Mouse (Mus musculus): Measurements from ENCODE around the gene Mcm3ap. TPM values are rescaled to one million over a fixed set of nuclear protein-coding genes. Genes with fewer than 3 reads are reported as not detected.

The Mcm3ap gene
- polyA plus RNA-seq, 1 experiment = 33.6 TPM

DNA sequence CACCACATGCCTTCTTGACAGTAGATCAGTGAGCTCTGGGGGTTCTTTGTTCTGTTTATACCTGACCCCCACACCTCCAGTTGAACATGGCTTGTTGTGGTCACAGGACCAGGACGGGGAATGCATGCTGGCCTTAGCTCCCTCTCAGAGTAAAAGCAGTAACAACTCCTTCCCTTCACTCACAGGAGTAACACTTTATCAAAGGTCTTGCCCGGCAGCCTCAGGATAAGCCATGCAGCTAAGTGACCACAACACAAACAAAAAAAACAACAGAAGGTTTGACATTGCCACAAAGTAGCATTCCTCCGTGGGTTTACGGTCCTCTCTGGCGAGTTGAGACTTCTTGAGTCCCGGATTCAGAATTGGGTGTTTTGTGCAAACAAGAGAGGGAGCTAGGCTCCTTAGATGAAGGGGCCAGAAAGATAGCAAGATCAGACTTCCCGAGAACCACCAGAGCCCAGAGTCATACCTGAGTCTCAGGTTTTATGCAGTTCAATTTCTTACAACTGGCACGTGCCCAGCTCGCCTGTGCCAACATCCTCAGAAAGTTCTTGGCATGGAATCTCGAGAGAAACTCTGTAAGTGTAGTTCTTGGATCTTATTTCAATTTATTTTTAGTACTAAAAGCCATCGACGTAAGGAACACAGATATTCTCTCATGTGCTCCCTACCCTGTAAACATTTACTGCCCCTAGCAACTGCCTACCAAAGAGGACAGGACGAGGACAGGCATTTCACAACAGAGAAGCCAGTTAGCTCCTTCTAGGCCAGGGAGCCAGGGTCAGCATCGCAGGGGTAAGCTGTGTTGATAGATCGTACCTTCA, 21.1 kb upstream of the Mcm3ap start:
- Histone ChIP-seq H3K36me3 (replicated peaks; ENCODE audit: low read length) (no peaks in the 10 kb centered on the region), H3K4me1 (peaks cover 56% of the 10 kb centered on the region), H3K27me3 (replicated peaks) (peaks cover 4% of the 10 kb centered on the region), H3K9me3 (no peaks in the 10 kb centered on the region), H3K4me3 (replicated peaks) (no peak overlapping the region)
- TF ChIP-seq GATA1 (IDR thresholded peaks at IDR 0.05; ENCODE audit: borderline replicate concordance, low read length) = no peak
- TF ChIP-seq FLI1 (IDR thresholded peaks at IDR 0.05; ENCODE audit: low read length) = no peak

DNA sequence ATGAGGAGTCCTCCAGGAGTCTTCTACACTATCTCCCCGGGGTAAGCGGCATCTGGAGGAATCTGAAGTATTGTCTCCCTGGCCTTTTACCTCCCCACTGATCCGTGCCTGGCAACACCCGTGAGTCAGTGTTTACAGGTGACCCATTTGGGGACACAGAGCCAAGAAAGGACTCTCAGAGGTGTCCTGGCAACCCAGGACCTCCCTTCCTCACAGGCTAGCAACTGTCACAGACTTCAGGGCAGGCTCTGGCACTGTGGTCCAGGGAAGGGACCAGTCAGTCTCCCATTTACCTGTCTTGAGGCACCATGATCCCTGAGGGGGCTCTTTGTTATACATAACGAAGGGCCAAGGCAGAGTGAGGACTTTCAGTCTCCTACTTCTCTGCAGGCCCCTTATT, 19.9 kb upstream of the Mcm3ap start, which contains the start of gene 2610028H24Rik:
Gene 2610028H24Rik (plus strand): TSS at position 231 of the 400 bp plus-strand sequence.
- TF ChIP-seq GATA1 (IDR thresholded peaks at IDR 0.05; ENCODE audit: borderline replicate concordance, low read length) = no peak
- no peak for TF ChIP-seq FLI1 (IDR thresholded peaks at IDR 0.05; ENCODE audit: low read length)
- Histone ChIP-seq H3K4me1 (peaks cover 46% of the 10 kb centered on the region), H3K27me3 (replicated peaks) (peaks cover 6% of the 10 kb centered on the region), H3K36me3 (replicated peaks; ENCODE audit: low read length) (no peaks in the 10 kb centered on the region), H3K4me3 (replicated peaks) (no peak within 1 kb of the TSS), H3K9me3 (no peaks in the 10 kb centered on the region)

GRCm38 (mm10) chr10:76455289-76455688, 13.4 kb upstream of the Mcm3ap start:
- 0 out of 2 replicates have a peak, but pooled peaks cover 5% of the 10 kb centered on the region for H3K4me1 ChIP-seq
- peaks cover 26% of the 10 kb centered on the region for H3K9me3 ChIP-seq
- H3K36me3 ChIP-seq (replicated peaks; ENCODE audit: low read length) = peaks cover 4% of the 10 kb centered on the region
- H3K4me3 ChIP-seq (replicated peaks) = no peak overlapping the region
- TF ChIP-seq FLI1 (IDR thresholded peaks at IDR 0.05; ENCODE audit: low read length) = no peak
- TF ChIP-seq GATA1 (IDR thresholded peaks at IDR 0.05; ENCODE audit: borderline replicate concordance, low read length) = no peak
- H3K27me3 ChIP-seq (replicated peaks) = peaks cover 10% of the 10 kb centered on the region

DNA sequence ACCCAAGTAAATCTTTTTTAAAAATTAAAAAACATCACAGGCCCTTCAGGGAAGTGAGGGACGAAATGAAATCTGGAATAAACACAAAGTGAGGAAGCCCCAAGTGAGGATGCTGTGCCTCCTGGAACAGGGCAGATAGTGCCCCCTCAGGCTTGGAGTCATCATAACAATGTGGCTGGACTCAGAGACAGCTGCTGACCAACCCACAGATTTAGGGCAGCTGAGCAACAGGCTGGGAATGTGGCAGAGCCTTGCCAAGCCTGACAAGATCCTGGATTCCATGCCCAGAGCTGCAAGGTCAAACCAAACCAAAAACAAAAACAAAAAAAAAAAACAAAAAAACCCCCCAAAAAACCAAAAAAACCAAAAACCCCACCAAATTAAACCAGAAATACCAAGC, 7.5 kb upstream of the Mcm3ap start:
- Histone ChIP-seq H3K4me1 (no peaks in the 10 kb centered on the region), H3K4me3 (replicated peaks) (no peak overlapping the region), H3K36me3 (replicated peaks; ENCODE audit: low read length) (peaks cover 47% of the 10 kb centered on the region), H3K9me3 (peaks cover 32% of the 10 kb centered on the region), H3K27me3 (replicated peaks) (peaks cover 4% of the 10 kb centered on the region)
- TF ChIP-seq FLI1 (IDR thresholded peaks at IDR 0.05; ENCODE audit: low read length) = no peak
- TF ChIP-seq GATA1 (IDR thresholded peaks at IDR 0.05; ENCODE audit: borderline replicate concordance, low read length) = no peak

GRCm38 (mm10) chr10:76462312-76462711, 6.4 kb upstream of the Mcm3ap start:
- TF ChIP-seq FLI1 (IDR thresholded peaks at IDR 0.05; ENCODE audit: low read length) (no peak), GATA1 (IDR thresholded peaks at IDR 0.05; ENCODE audit: borderline replicate concordance, low read length) (no peak)
- Histone ChIP-seq H3K4me1 (no peaks in the 10 kb centered on the region), H3K36me3 (replicated peaks; ENCODE audit: low read length) (peaks cover 52% of the 10 kb centered on the region), H3K27me3 (replicated peaks) (peaks cover 2% of the 10 kb centered on the region), H3K9me3 (peaks cover 32% of the 10 kb centered on the region), H3K4me3 (replicated peaks) (no peak overlapping the region)

DNA sequence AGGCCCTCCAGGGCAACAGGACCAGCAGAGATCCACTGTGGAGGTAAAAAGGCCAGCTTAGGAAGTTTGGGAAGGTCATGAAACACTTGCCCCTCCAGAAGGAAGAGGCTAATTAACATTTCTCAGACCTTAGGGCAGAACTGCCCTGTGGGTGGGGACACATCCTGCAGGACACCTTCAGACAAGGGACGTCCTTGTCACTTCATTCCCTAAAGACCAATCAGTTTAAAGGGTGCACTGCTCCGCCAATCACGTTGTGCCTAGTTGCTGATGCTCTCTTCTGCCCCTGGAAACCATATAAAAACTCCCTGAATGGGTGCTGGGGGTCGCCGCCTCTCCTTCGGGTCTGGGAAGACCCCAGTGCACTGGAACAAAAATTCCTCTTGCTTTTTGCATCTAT, 6.0 kb upstream of the Mcm3ap start:
- H3K36me3 ChIP-seq (replicated peaks; ENCODE audit: low read length) = peaks cover 52% of the 10 kb centered on the region
- H3K27me3 ChIP-seq (replicated peaks) = peaks cover 2% of the 10 kb centered on the region
- H3K4me1 ChIP-seq = peaks cover 3% of the 10 kb centered on the region; the same call in 1 of the 2 replicates
- no peak overlapping the region for H3K4me3 ChIP-seq (replicated peaks)
- H3K9me3 ChIP-seq = peaks cover 30% of the 10 kb centered on the region
- no peak for TF ChIP-seq GATA1 (IDR thresholded peaks at IDR 0.05; ENCODE audit: borderline replicate concordance, low read length)
- no peak for TF ChIP-seq FLI1 (IDR thresholded peaks at IDR 0.05; ENCODE audit: low read length)

GRCm38 (mm10) chr10:76473759-76474158, 5.0 kb downstream of the Mcm3ap start:
- no peaks in the 10 kb centered on the region for H3K27me3 ChIP-seq (replicated peaks)
- H3K9me3 ChIP-seq = no peaks in the 10 kb centered on the region
- H3K4me3 ChIP-seq (replicated peaks) = peak overlapping the region; percentile 65
- TF ChIP-seq GATA1 (IDR thresholded peaks at IDR 0.05; ENCODE audit: borderline replicate concordance, low read length) = no peak
- no peak for TF ChIP-seq FLI1 (IDR thresholded peaks at IDR 0.05; ENCODE audit: low read length)
- H3K36me3 ChIP-seq (replicated peaks; ENCODE audit: low read length) = peaks cover 86% of the 10 kb centered on the region
- H3K4me1 ChIP-seq = peaks cover 50% of the 10 kb centered on the region

GRCm38 (mm10) chr10:76480851-76481250, 12.1 kb downstream of the Mcm3ap start:
- no peak overlapping the region for H3K4me3 ChIP-seq (replicated peaks)
- H3K9me3 ChIP-seq = no peaks in the 10 kb centered on the region
- H3K4me1 ChIP-seq = peaks cover 21% of the 10 kb centered on the region
- peaks cover 99% of the 10 kb centered on the region for H3K36me3 ChIP-seq (replicated peaks; ENCODE audit: low read length)
- no peak for TF ChIP-seq GATA1 (IDR thresholded peaks at IDR 0.05; ENCODE audit: borderline replicate concordance, low read length)
- TF ChIP-seq FLI1 (IDR thresholded peaks at IDR 0.05; ENCODE audit: low read length) = no peak
- H3K27me3 ChIP-seq (replicated peaks) = no peaks in the 10 kb centered on the region

DNA sequence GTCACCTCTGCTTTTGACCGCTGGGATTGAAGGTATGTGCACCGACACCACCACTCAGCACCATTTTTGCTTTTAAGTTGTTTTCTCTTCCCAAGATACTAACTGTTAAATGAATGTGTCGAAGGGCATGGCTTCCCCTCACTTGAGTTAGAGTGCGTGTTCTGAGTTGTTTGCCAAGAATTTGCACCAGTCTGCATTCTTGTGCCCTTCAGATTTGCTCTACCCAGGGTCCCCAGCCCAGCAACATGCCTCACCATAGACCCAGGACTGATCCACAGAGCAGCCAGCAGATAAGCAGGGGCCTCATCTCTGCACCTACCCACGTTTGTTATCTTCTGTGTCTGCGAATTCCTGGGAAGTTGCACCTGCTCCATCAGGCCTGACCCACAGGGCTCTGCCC, 12.8 kb downstream of the Mcm3ap start:
- TF ChIP-seq GATA1 (IDR thresholded peaks at IDR 0.05; ENCODE audit: borderline replicate concordance, low read length) (no peak), FLI1 (IDR thresholded peaks at IDR 0.05; ENCODE audit: low read length) (no peak)
- peaks cover 27% of the 10 kb centered on the region for H3K4me1 ChIP-seq
- peaks cover 99% of the 10 kb centered on the region for H3K36me3 ChIP-seq (replicated peaks; ENCODE audit: low read length)

GRCm38 (mm10) chr10:76486302-76486701, 17.6 kb downstream of the Mcm3ap start:
- H3K9me3 ChIP-seq = no peaks in the 10 kb centered on the region
- H3K4me1 ChIP-seq = peaks cover 71% of the 10 kb centered on the region
- no peaks in the 10 kb centered on the region for H3K27me3 ChIP-seq (replicated peaks)
- peaks cover 91% of the 10 kb centered on the region for H3K36me3 ChIP-seq (replicated peaks; ENCODE audit: low read length)
- peak overlapping the region; percentile 56 for H3K4me3 ChIP-seq (replicated peaks)
- TF ChIP-seq FLI1 (IDR thresholded peaks at IDR 0.05; ENCODE audit: low read length) = no peak
- TF ChIP-seq GATA1 (IDR thresholded peaks at IDR 0.05; ENCODE audit: borderline replicate concordance, low read length) = no peak

More for the DNA sequence above, 12.8 kb downstream of the Mcm3ap start:
- Histone ChIP-seq H3K9me3 (no peaks in the 10 kb centered on the region), H3K27me3 (replicated peaks) (no peaks in the 10 kb centered on the region), H3K4me3 (replicated peaks) (no peak overlapping the region)

Data from megakaryocyte, embryonic 14.5 days (primary cell).